Mouse (Mus musculus): ENCODE measurements at regions not wholly inside any gene's neighbourhood (a gene's known extent, or its start where the extent isn't known, plus 50 kb on each side); places are given as distances from the start of the nearest gene placed in this dataset.
"Not testable (repeated sequence)": the region's sequence is repeated elsewhere in the genome, so short reads cannot be mapped to it uniquely, and the experiment has no call there.

GRCm38 (mm10) chr8:26747241-26747972 lies 229.7 kb upstream of the Zfp703 start:
- peak; percentile 60 for DNase-seq (ENCODE audit: low spot score)

- peak; percentile 50 for DNase-seq (ENCODE audit: low spot score)
Measured at GRCm38 (mm10) chr8:26748161-26748971, 228.8 kb upstream of the Zfp703 start.

GRCm38 (mm10) chr8:26748972-26749291 lies 228.2 kb upstream of the Zfp703 start:
- no peak for DNase-seq (ENCODE audit: low spot score)

- DNase-seq (ENCODE audit: low spot score): no peak
Measured at GRCm38 (mm10) chr8:26750120-26750519, 227.0 kb upstream of the Zfp703 start.

- no peak for DNase-seq (ENCODE audit: low spot score)
Measured at GRCm38 (mm10) chr8:26751651-26752050, 225.5 kb upstream of the Zfp703 start.

GRCm38 (mm10) chr8:26756452-26756851 lies 220.7 kb upstream of the Zfp703 start:
- DNase-seq (ENCODE audit: low spot score): no peak

GRCm38 (mm10) chr8:26760726-26761125 lies 216.4 kb upstream of the Zfp703 start:
- no peak for DNase-seq (ENCODE audit: low spot score)

- DNase-seq (ENCODE audit: low spot score): no peak
Measured at GRCm38 (mm10) chr8:26762942-26763778, 214.0 kb upstream of the Zfp703 start.

- DNase-seq (ENCODE audit: low spot score): no peak
Measured at GRCm38 (mm10) chr8:26768474-26769229, 208.5 kb upstream of the Zfp703 start.

- DNase-seq (ENCODE audit: low spot score): peak; percentile 56
Measured at GRCm38 (mm10) chr8:26770424-26770886, 206.7 kb upstream of the Zfp703 start.

- no peak for DNase-seq (ENCODE audit: low spot score)
Measured at GRCm38 (mm10) chr8:26778917-26779537, 198.1 kb upstream of the Zfp703 start.

GRCm38 (mm10) chr8:26780515-26780914 lies 196.6 kb upstream of the Zfp703 start:
- DNase-seq (ENCODE audit: low spot score): no peak

- not testable (repeated sequence) for DNase-seq (ENCODE audit: low spot score)
Measured at GRCm38 (mm10) chr8:26782936-26783335, 194.2 kb upstream of the Zfp703 start.

GRCm38 (mm10) chr8:26784381-26784780 lies 192.7 kb upstream of the Zfp703 start:
- no peak for DNase-seq (ENCODE audit: low spot score)

- no peak for DNase-seq (ENCODE audit: low spot score)
Measured at GRCm38 (mm10) chr8:26791795-26792194, 185.3 kb upstream of the Zfp703 start.

GRCm38 (mm10) chr8:26793606-26794292 lies 183.4 kb upstream of the Zfp703 start:
- no peak for DNase-seq (ENCODE audit: low spot score)

- peak; percentile 46 for DNase-seq (ENCODE audit: low spot score)
Measured at GRCm38 (mm10) chr8:26794411-26794810, 182.7 kb upstream of the Zfp703 start.

- no peak for DNase-seq (ENCODE audit: low spot score)
Measured at GRCm38 (mm10) chr8:26795616-26796015, 181.5 kb upstream of the Zfp703 start.

GRCm38 (mm10) chr8:26799814-26800213 lies 177.3 kb upstream of the Zfp703 start:
- DNase-seq (ENCODE audit: low spot score): no peak

GRCm38 (mm10) chr8:26804089-26804488 lies 173.0 kb upstream of the Zfp703 start:
- DNase-seq (ENCODE audit: low spot score): no peak

Data from gastrocnemius, adult 18-20 months (tissue).